8 mouse cellular contexts compared by ENCODE assay signal in the genomic region with DNA sequence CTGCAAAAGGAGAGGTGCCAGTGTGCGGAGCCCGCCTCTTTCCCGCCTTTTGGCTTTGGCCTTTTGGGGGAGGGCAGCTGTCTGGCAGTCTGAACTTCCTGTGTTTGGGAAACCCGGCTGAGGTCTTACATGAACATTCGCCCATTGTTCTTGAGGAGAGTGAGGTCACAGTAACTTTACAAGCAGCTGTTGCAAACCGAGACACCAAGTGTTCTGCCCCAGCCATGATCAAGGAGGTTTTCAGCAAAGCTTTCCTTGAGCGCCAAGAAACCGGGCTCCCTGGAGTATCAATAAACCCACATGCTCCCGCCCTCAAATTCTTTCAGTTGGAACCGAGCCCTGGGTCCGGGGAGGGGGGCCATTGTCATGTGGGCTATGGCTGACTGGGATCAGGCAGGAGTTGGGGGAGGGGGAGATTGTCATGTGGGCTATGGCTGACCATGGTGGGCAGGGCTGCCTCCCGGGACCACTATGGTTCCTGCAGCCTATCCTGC. TPM values are rescaled to one million over a fixed set of nuclear protein-coding genes. Genes with fewer than 3 reads are reported as not detected.
DNase-seq lines count a peak whose midpoint lies in the region; ATAC-seq and TF ChIP-seq lines count a peak whose summit lies in the region.

No protein-coding gene starts in this region.

- H3K4me1 ChIP-seq in forebrain, embryonic 10.5 days: peaks cover 32% of the 10 kb centered on the region
- H3K4me1 ChIP-seq in heart, postnatal 0 days (ENCODE audit: control insufficient read depth, insufficient read depth): peaks cover 12% of the 10 kb centered on the region; the same call in 1 of the 2 replicates
- H3K4me1 ChIP-seq in midbrain, embryonic 11.5 days (ENCODE audit: control insufficient read depth, insufficient read depth, low read length): peaks cover 10% of the 10 kb centered on the region
- H3K4me1 ChIP-seq in thymus, adult 2 months (replicated peaks; ENCODE audit: control insufficient read depth, insufficient read depth, low read length): peaks cover 10% of the 10 kb centered on the region

- H3K9ac ChIP-seq in heart, postnatal 0 days (replicated peaks; ENCODE audit: low read depth, low read length): no peak overlapping the region
- H3K9ac ChIP-seq in midbrain, embryonic 11.5 days (ENCODE audit: low read length): peak overlapping the region; percentile 52; the same call in 1 of the 2 replicates

- H3K4me2 ChIP-seq in heart, postnatal 0 days (ENCODE audit: low read depth, low read length): peak overlapping the region; percentile 38
- peak overlapping the region; percentile 32 for H3K4me2 ChIP-seq in midbrain, embryonic 11.5 days

- 23% methylated on average over 12 of the region's 12 CpGs for WGBS in forebrain, embryonic 10.5 days
- 21% methylated on average over 12 of the region's 12 CpGs for WGBS in heart, postnatal 0 days
- 9% methylated on average over 12 of the region's 12 CpGs for WGBS in midbrain, embryonic 11.5 days
- WGBS in thymus, adult 2 months: 6% methylated on average over 12 of the region's 12 CpGs

- H3K27ac ChIP-seq in forebrain, embryonic 10.5 days: peak overlapping the region; percentile 91
- H3K27ac ChIP-seq in heart, postnatal 0 days (ENCODE audit: low read depth): peak overlapping the region; percentile 91
- H3K27ac ChIP-seq in midbrain, embryonic 11.5 days (ENCODE audit: low read depth, low read length): peak overlapping the region; percentile 87
- peak overlapping the region; percentile 25; the same call in 1 of the 2 replicates for H3K27ac ChIP-seq in thymus, adult 2 months (ENCODE audit: control insufficient read depth, insufficient read depth, low read length)

- TF ChIP-seq POLR2A in thymus, adult 2 months (IDR thresholded peaks at IDR 0.05; ENCODE audit: control insufficient read depth, extremely low read depth, insufficient read depth, low read length, poor library complexity): no peak

- ATAC-seq in heart, postnatal 0 days (ENCODE audit: insufficient read depth, low read depth): peak; percentile 74
- peak; percentile 84 for ATAC-seq in midbrain, embryonic 11.5 days (ENCODE audit: low FRiP score)

- peaks cover 44% of the 10 kb centered on the region for H3K36me3 ChIP-seq in forebrain, embryonic 10.5 days (replicated peaks)
- H3K36me3 ChIP-seq in heart, postnatal 0 days (replicated peaks; ENCODE audit: control insufficient read depth, insufficient read depth, low read length): peaks cover 23% of the 10 kb centered on the region
- H3K36me3 ChIP-seq in midbrain, embryonic 11.5 days (ENCODE audit: control insufficient read depth, insufficient read depth, low read length): peaks cover 6% of the 10 kb centered on the region; the same call in 1 of the 2 replicates
- no peaks in the 10 kb centered on the region for H3K36me3 ChIP-seq in thymus, adult 2 months (ENCODE audit: control insufficient read depth, insufficient read depth, low read length)

- DNase-seq in urinary bladder, postnatal 25 days (ENCODE audit: low spot score): peak; percentile 49
- DNase-seq in urinary bladder, postnatal 10 days (ENCODE audit: low spot score): no peak
- peak; percentile 80 for DNase-seq in forebrain, embryonic 10.5 days (ENCODE audit: extremely low spot score, low spot score)
- peak; percentile 83 for DNase-seq in heart, postnatal 0 days (ENCODE audit: low spot score)
- peak; percentile 87 to 91 for DNase-seq in kidney, postnatal 4 days
- DNase-seq in midbrain, embryonic 11.5 days (ENCODE audit: low spot score, missing footprints): peak; percentile 96
- peak; percentile 28 for DNase-seq in thymus, adult 2 months
- DNase-seq in left cerebral cortex, adult 8-10 months (ENCODE audit: low spot score in 2 of 2): no peak

- no peaks in the 10 kb centered on the region for H3K9me3 ChIP-seq in forebrain, embryonic 10.5 days
- no peaks in the 10 kb centered on the region for H3K9me3 ChIP-seq in heart, postnatal 0 days (replicated peaks; ENCODE audit: control insufficient read depth, low read length)
- H3K9me3 ChIP-seq in midbrain, embryonic 11.5 days (ENCODE audit: control insufficient read depth, low read length): no peaks in the 10 kb centered on the region

- no peaks in the 10 kb centered on the region for H3K27me3 ChIP-seq in forebrain, embryonic 10.5 days (ENCODE audit: poor library complexity, severe bottlenecking)
- no peaks in the 10 kb centered on the region for H3K27me3 ChIP-seq in heart, postnatal 0 days (ENCODE audit: control insufficient read depth, insufficient read depth, low read length)
- no peaks in the 10 kb centered on the region for H3K27me3 ChIP-seq in midbrain, embryonic 11.5 days (ENCODE audit: control insufficient read depth, insufficient read depth, low read length)
- no peaks in the 10 kb centered on the region for H3K27me3 ChIP-seq in thymus, adult 2 months (ENCODE audit: control insufficient read depth, insufficient read depth, low read length)

- peak overlapping the region; percentile 26 for H3K4me3 ChIP-seq in forebrain, embryonic 10.5 days
- no peak overlapping the region for H3K4me3 ChIP-seq in heart, postnatal 0 days (ENCODE audit: low read depth, low read length)
- no peak overlapping the region for H3K4me3 ChIP-seq in midbrain, embryonic 11.5 days (ENCODE audit: low read depth, low read length)
- peak overlapping the region; percentile 16; the same call in 1 of the 2 replicates for H3K4me3 ChIP-seq in thymus, adult 2 months (ENCODE audit: control insufficient read depth, insufficient read depth, low read length)

- TF ChIP-seq CTCF in heart, postnatal 0 days (IDR thresholded peaks at IDR 0.05; ENCODE audit: low read depth): no peak
- TF ChIP-seq CTCF in thymus, adult 2 months (IDR thresholded peaks at IDR 0.05; ENCODE audit: borderline replicate concordance, control insufficient read depth, extremely low read depth, insufficient read depth, low read length, poor library complexity): no peak

- peak; percentile 13; the same call in 1 of the 2 replicates for TF ChIP-seq EP300 in heart, postnatal 0 days (IDR thresholded peaks at IDR 0.05; ENCODE audit: low read depth)

RNA-seq across cellular contexts. Expression of a gene that starts 27.9 kb away (rescaled TPM):
- 267 and 272 TPM in 2 replicates for polyA plus RNA-seq in forebrain, embryonic 10.5 days (2016; fragmentation: Nextera tagmentation; extraction: Ambion mirVana)
- total RNA-seq in heart, postnatal 0 days (2014; rRNA removed; ENCODE audit: low replicate concordance): 190 and 225 TPM in 2 replicates
- 188 and 200 TPM in 2 replicates for polyA plus RNA-seq in heart, postnatal 0 days (2015; fragmentation: Nextera tagmentation; extraction: Ambion mirVana)
- 228 and 248 TPM in 2 replicates for polyA plus RNA-seq in midbrain, embryonic 11.5 days (2014; fragmentation: Nextera tagmentation; extraction: Ambion mirVana)
- polyA plus RNA-seq in thymus, adult 2 months (2012; rRNA removed): 723 and 818 TPM in 2 replicates
- total RNA-seq in left cerebral cortex, adult 8-10 months (2022): 100 to 1,000 TPM; 336 to 365 (median 345) TPM

RNA-seq across cellular contexts. Expression of a gene that starts 37.0 kb away (rescaled TPM):
- 10.9 and 13.7 TPM in 2 replicates for polyA plus RNA-seq in forebrain, embryonic 10.5 days (2016; fragmentation: Nextera tagmentation; extraction: Ambion mirVana)
- total RNA-seq in heart, postnatal 0 days (2014; rRNA removed; ENCODE audit: low replicate concordance): 7.5 and 35.0 TPM in 2 replicates
- 3.7 and 5.0 TPM in 2 replicates for polyA plus RNA-seq in heart, postnatal 0 days (2015; fragmentation: Nextera tagmentation; extraction: Ambion mirVana)
- 8.0 and 9.4 TPM in 2 replicates for polyA plus RNA-seq in midbrain, embryonic 11.5 days (2014; fragmentation: Nextera tagmentation; extraction: Ambion mirVana)
- polyA plus RNA-seq in thymus, adult 2 months (2012; rRNA removed): 48.1 and 48.6 TPM in 2 replicates
- total RNA-seq in left cerebral cortex, adult 8-10 months (2022): 10 to 100 TPM; 19.1 to 22.9 (median 19.5) TPM

RNA-seq across cellular contexts. Expression of a gene that starts 50.3 kb away (rescaled TPM):
- polyA plus RNA-seq in forebrain, embryonic 10.5 days (2016; fragmentation: Nextera tagmentation; extraction: Ambion mirVana): 14.3 and 16.9 TPM in 2 replicates
- 18.2 and 21.6 TPM in 2 replicates for total RNA-seq in heart, postnatal 0 days (2014; rRNA removed; ENCODE audit: low replicate concordance)
- 10.1 and 12.1 TPM in 2 replicates for polyA plus RNA-seq in heart, postnatal 0 days (2015; fragmentation: Nextera tagmentation; extraction: Ambion mirVana)
- 8.6 and 8.9 TPM in 2 replicates for polyA plus RNA-seq in midbrain, embryonic 11.5 days (2014; fragmentation: Nextera tagmentation; extraction: Ambion mirVana)
- polyA plus RNA-seq in thymus, adult 2 months (2012; rRNA removed): 55.5 and 59.6 TPM in 2 replicates
- total RNA-seq in left cerebral cortex, adult 8-10 months (2022): 10 to 100 TPM; 10.7 to 14.2 (median 12.7) TPM

RNA-seq across cellular contexts. Expression of a gene that starts 54.0 kb away (rescaled TPM):
- polyA plus RNA-seq in forebrain, embryonic 10.5 days (2016; fragmentation: Nextera tagmentation; extraction: Ambion mirVana): 19.6 and 20.5 TPM in 2 replicates
- 3.5 and 11.0 TPM in 2 replicates for total RNA-seq in heart, postnatal 0 days (2014; rRNA removed; ENCODE audit: low replicate concordance)
- 12.5 and 13.1 TPM in 2 replicates for polyA plus RNA-seq in heart, postnatal 0 days (2015; fragmentation: Nextera tagmentation; extraction: Ambion mirVana)
- polyA plus RNA-seq in midbrain, embryonic 11.5 days (2014; fragmentation: Nextera tagmentation; extraction: Ambion mirVana): 19.5 and 19.7 TPM in 2 replicates
- 12.4 and 13.7 TPM in 2 replicates for polyA plus RNA-seq in thymus, adult 2 months (2012; rRNA removed)
- total RNA-seq in left cerebral cortex, adult 8-10 months (2022): 1 to 10 TPM; 4.5 to 6.2 (median 6.2) TPM

Comparison
In these comparisons a context has a peak if more than half of its experiments do, and no peak if none do; other contexts are left out.
1. DNase-seq: peak in urinary bladder, postnatal 25 days (single experiment), forebrain, embryonic 10.5 days (single experiment), heart, postnatal 0 days (single experiment), kidney, postnatal 4 days (2 of 2), midbrain, embryonic 11.5 days (single experiment) and thymus, adult 2 months (single experiment); none in urinary bladder, postnatal 10 days (single experiment) and left cerebral cortex, adult 8-10 months (0 of 2).
2. H3K27ac ChIP-seq: peak in every context shown above with its lines; median percentile 91 in forebrain, embryonic 10.5 days; 91 in heart, postnatal 0 days; 87 in midbrain, embryonic 11.5 days; 25 in thymus, adult 2 months.
3. H3K4me3 ChIP-seq: peak in forebrain, embryonic 10.5 days (single experiment) and thymus, adult 2 months (single experiment); none in heart, postnatal 0 days (single experiment) and midbrain, embryonic 11.5 days (single experiment).